Mouse (Mus musculus) stomach, postnatal 0 days (tissue): ENCODE results near the gene Zfp629. TPM values are rescaled to one million over a fixed set of nuclear protein-coding genes. Genes with fewer than 3 reads are reported as not detected.

ENCODE experiments used
- ATAC-seq: fragments of 200-750 bp; cut with Nextera tagmentation; 2 replicates; pipeline ENCODE4 v1.8.0; 2017; ENCODE audit not compliant: low FRiP score, low TSS enrichment
- DNase-seq: peaks from one replicate; pipeline ENCODE4 v3.0.0-alpha.2; 2016; ENCODE audit warnings: low spot score
- H3K27ac ChIP-seq: fragments of 300-500 bp; sonication (generic); replicated peaks from 2 replicates; pipeline ENCODE4 v1.5.1; 2014; ENCODE audit warnings: mild to moderate bottlenecking, control low read depth
- H3K27me3 ChIP-seq: fragments of 300-500 bp; sonication (generic); 2 replicates; pipeline ENCODE4 v1.6.1; 2014; ENCODE audit warnings: low read length; ENCODE audit not compliant: control insufficient read depth, insufficient read depth
- H3K36me3 ChIP-seq: fragments of 300-500 bp; sonication (generic); 2 replicates; pipeline ENCODE4 v1.6.1; 2014; ENCODE audit warnings: low read length, mixed read lengths; ENCODE audit not compliant: control insufficient read depth, insufficient read depth
- H3K4me1 ChIP-seq: fragments of 300-500 bp; sonication (generic); replicated peaks from 2 replicates; pipeline ENCODE4 v1.6.1; 2014; ENCODE audit warnings: antibody characterized with exemption; ENCODE audit not compliant: control insufficient read depth, insufficient read depth
- H3K4me2 ChIP-seq: fragments of 300-500 bp; sonication (generic); replicated peaks from 2 replicates; pipeline ENCODE4 v1.6.1; 2014; ENCODE audit warnings: low read depth, mild to moderate bottlenecking, control low read depth, moderate library complexity
- H3K4me3 ChIP-seq: fragments of 300-500 bp; sonication (generic); 2 replicates; pipeline ENCODE4 v1.5.1; 2014; ENCODE audit warnings: low read depth, low read length, control low read depth
- H3K9ac ChIP-seq: fragments of 300-500 bp; sonication (generic); 2 replicates; pipeline ENCODE4 v1.6.1; 2014; ENCODE audit warnings: mild to moderate bottlenecking, low read length, control low read depth, mixed read lengths
- H3K9me3 ChIP-seq: fragments of 300-500 bp; sonication (generic); 2 replicates; pipeline ENCODE4 v1.6.1; 2016; ENCODE audit warnings: low read length; ENCODE audit not compliant: control insufficient read depth
- CTCF ChIP-seq: IDR thresholded peaks from 2 replicates; pipeline ENCODE4 v1.5.1; 2016; ENCODE audit warnings: antibody characterized with exemption, low read depth, mild to moderate bottlenecking, moderate library complexity
- EP300 ChIP-seq: optimal IDR thresholded peaks from 2 replicates; pipeline ENCODE3; 2016; ENCODE audit warnings: antibody characterized with exemption
- WGBS: fragments of 180-500 bp; shearing (Covaris S2); extraction: QIAGEN DNeasy Blood & Tissue Kit; methylation state at CpG from one replicate; pipeline ENCODE4 v1.1.7; 2014; 5-methylcytosine and 5-hydroxymethylcytosine counted together
- polyA plus RNA-seq: library from polyadenylated mRNA; unstranded; fragments of >200 nt; fragmentation: Nextera tagmentation; extraction: Ambion mirVana; gene quantifications from 2 replicates; pipeline ENCODE4 v1.2.1, GENCODE M21; 2015

The Zfp629 gene
- polyA plus RNA-seq, 1 experiment from 2014 or later: 3.7 TPM

DNA sequence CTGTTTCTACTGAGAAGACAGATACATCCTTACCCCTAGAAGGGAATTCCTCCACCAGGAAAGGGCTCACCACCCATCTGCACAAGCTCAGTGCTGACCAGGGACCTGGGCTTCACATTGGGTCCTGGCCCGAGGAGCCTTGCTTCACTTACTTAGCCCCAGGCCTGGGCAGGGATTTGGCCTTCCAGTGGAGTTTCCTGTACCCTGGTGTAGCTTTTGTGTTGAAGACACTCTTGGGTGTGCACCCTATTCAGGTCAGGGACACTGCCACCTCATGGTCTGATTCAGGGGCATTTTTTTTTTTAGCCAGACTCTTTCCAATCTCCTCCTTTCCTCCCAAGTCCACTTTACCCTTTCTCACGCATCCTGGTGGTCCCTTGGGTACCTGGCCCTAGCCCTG, 12.7 kb downstream of the Zfp629 start:
- H3K9me3 ChIP-seq: no peaks in the 10 kb centered on the region
- peaks cover 22% of the 10 kb centered on the region for H3K36me3 ChIP-seq
- ATAC-seq: no peak

DNA sequence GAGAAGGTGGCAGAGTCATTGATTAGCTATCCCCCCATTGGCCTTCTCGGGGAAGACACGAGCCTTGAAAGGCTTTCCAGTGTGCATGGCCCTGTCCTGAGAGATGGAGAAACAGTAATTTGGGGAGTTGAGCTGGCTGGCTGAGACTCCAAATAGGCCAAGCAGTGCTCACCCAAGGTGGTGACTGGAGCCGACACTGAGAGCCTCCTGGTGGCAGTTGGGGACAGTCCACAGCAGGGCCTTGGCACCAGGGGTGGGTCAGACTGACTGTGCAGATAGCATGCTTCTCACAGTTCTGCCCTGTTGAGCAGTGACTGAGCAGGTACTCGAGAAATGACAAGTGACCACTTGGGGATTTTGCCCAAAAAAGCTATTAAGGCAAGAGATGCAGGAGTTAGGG, 13.9 kb downstream of the Zfp629 start:
- Histone ChIP-seq H3K4me3 (no peak overlapping the region), H3K36me3 (peaks cover 22% of the 10 kb centered on the region), H3K9ac (no peak overlapping the region), H3K4me1 (no peaks in the 10 kb centered on the region), H3K27me3 (no peaks in the 10 kb centered on the region), H3K9me3 (no peaks in the 10 kb centered on the region), H3K27ac (no peak overlapping the region), H3K4me2 (no peak overlapping the region)
- ATAC-seq (no peak), DNase-seq (no peak)
- TF ChIP-seq EP300 (no peak), CTCF (no peak)
- WGBS: 84% methylated on average over 4 of the region's 4 CpGs

More for the DNA sequence above, 12.7 kb downstream of the Zfp629 start:
- H3K27ac ChIP-seq: no peak overlapping the region
- no peak overlapping the region for H3K4me3 ChIP-seq
- TF ChIP-seq EP300 (no peak), CTCF (no peak)
- 93% methylated on average over 2 of the region's 2 CpGs for WGBS
- no peaks in the 10 kb centered on the region for H3K27me3 ChIP-seq
- no peak for DNase-seq
- no peaks in the 10 kb centered on the region for H3K4me1 ChIP-seq
- no peak overlapping the region for H3K4me2 ChIP-seq
- H3K9ac ChIP-seq: no peak overlapping the region

DNA sequence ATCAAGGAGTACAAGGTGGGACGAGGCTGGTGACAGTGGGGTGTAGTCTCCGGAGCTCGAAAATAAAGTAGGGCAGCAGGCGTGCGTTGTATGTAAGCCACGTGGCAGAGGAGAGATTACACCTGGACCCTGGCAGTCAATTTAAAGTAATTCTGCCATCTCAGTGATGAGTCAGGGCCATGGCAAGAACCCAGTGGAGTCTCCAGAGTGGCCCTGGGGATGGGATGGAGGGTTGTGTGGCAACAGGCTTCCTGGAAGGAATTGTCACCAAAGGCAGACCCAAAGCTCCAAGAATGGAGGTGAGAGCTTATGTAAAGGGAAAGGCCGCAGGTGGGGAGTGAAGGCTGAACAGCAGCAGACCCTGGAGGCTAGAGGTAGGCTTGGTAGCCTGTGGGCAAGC, 15.0 kb downstream of the Zfp629 start:
- Histone ChIP-seq H3K9me3 (no peaks in the 10 kb centered on the region), H3K36me3 (peaks cover 30% of the 10 kb centered on the region), H3K4me3 (no peak overlapping the region), H3K27me3 (no peaks in the 10 kb centered on the region), H3K9ac (no peak overlapping the region), H3K27ac (no peak overlapping the region), H3K4me2 (no peak overlapping the region), H3K4me1 (no peaks in the 10 kb centered on the region)
- ATAC-seq (no peak), DNase-seq (no peak)
- 92% methylated on average over 7 of the region's 7 CpGs for WGBS
- TF ChIP-seq CTCF (no peak), EP300 (no peak)

DNA sequence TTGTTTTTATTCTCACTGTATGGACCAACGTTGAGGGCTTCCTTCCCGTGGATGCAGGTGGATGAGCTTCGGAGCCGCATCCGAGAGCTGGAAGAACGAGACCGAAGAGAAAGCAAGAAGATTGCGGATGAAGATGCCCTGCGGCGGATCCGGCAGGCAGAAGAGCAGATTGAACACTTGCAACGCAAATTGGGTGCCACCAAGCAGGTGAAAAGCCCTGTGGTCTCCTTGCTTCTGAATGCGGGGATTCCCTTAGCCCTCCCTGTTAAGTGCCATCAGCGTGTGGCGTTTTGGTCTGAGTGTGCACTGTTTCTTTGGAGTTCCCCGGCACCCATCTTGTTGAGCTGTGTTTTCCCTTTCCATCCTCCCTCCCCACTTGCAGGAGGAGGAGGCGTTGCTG, 18.9 kb downstream of the Zfp629 start:
- H3K9ac ChIP-seq: no peak overlapping the region
- TF ChIP-seq CTCF: no peak
- no peak for TF ChIP-seq EP300
- no peak overlapping the region for H3K4me2 ChIP-seq
- WGBS: 94% methylated on average over 17 of the region's 17 CpGs
- H3K4me1 ChIP-seq: no peaks in the 10 kb centered on the region
- no peaks in the 10 kb centered on the region for H3K27me3 ChIP-seq
- no peak overlapping the region for H3K27ac ChIP-seq
- H3K4me3 ChIP-seq: no peak overlapping the region
- H3K9me3 ChIP-seq: no peaks in the 10 kb centered on the region
- ATAC-seq (no peak), DNase-seq (no peak)
- peaks cover 59% of the 10 kb centered on the region for H3K36me3 ChIP-seq

DNA sequence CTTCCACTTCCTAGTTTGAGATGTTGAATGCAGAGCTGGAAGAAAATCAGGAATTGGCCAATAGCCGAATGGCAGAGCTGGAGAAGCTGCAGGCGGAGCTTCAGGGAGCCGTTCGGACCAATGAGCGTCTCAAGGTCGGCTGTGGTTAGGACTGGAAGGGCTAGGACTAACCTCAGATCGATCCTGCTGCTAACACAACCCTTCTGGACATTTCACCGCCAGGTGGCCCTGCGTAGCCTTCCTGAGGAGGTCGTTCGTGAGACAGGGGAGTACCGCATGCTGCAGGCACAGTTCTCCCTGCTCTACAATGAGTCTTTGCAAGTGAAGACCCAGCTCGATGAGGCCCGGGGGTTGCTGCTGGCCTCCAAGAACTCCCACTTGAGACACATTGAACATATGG, 23.0 kb downstream of the Zfp629 start:
- H3K4me1 ChIP-seq: no peaks in the 10 kb centered on the region
- H3K9me3 ChIP-seq: no peaks in the 10 kb centered on the region
- H3K4me3 ChIP-seq: no peak overlapping the region
- DNase-seq (no peak), ATAC-seq (no peak)
- no peak for TF ChIP-seq CTCF
- WGBS: 86% methylated on average over 14 of the region's 14 CpGs
- no peak overlapping the region for H3K9ac ChIP-seq
- peaks cover 49% of the 10 kb centered on the region for H3K36me3 ChIP-seq
- H3K27me3 ChIP-seq: no peaks in the 10 kb centered on the region
- no peak overlapping the region for H3K4me2 ChIP-seq
- H3K27ac ChIP-seq: no peak overlapping the region

DNA sequence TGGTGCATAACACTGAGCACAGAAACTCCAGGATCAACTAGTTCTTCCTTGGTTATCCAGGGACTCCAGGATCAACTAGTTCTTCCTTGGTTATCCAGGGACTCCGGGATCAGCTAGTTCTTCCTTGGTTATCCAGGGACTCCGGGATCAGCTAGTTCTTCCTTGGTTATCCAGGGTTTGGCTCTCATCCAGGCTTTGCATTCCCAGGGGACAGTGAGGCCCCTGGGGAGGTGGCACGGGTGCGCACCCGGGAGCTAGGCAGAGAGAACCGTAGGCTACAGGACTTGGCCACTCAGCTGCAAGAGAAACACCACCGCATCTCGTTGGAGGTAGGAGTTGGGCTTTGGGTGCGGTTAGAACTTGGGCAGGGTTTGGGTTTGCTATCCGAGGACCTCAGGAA, 24.5 kb downstream of the Zfp629 start:
- Histone ChIP-seq H3K9ac (no peak overlapping the region), H3K36me3 (peaks cover 45% of the 10 kb centered on the region), H3K4me1 (no peaks in the 10 kb centered on the region), H3K27ac (no peak overlapping the region), H3K27me3 (no peaks in the 10 kb centered on the region), H3K9me3 (no peaks in the 10 kb centered on the region), H3K4me3 (no peak overlapping the region), H3K4me2 (no peak overlapping the region)
- ATAC-seq: no peak
- WGBS: 81% methylated on average over 10 of the region's 10 CpGs
- TF ChIP-seq EP300: no peak
- no peak for TF ChIP-seq CTCF
- DNase-seq: no peak
